Mouse (Mus musculus): ENCODE measurements at regions not wholly inside any gene's neighbourhood (a gene's known extent, or its start where the extent isn't known, plus 50 kb on each side); places are given as distances from the start of the nearest gene placed in this dataset.
"Not testable (repeated sequence)": the region's sequence is repeated elsewhere in the genome, so short reads cannot be mapped to it uniquely, and the experiment has no call there.

- Histone ChIP-seq H3K4me1 (ENCODE audit: control insufficient read depth in 2 of 2, insufficient read depth in 2 of 2, low read length in 2 of 2, poor library complexity in 1 of 2) (no peaks in the 10 kb centered on the region), H3K36me3 (ENCODE audit: control insufficient read depth, insufficient read depth, low read length, poor library complexity, severe bottlenecking) (no peaks in the 10 kb centered on the region), H3K9me3 (ENCODE audit: control insufficient read depth, insufficient read depth, low read depth, low read length) (peaks cover 13% of the 10 kb centered on the region), H3K27ac (ENCODE audit: insufficient read depth, low read depth, low read length, poor library complexity, severe bottlenecking) (no peak overlapping the region), H3K4me3 (ENCODE audit: insufficient read depth in 1 of 2, low read depth in 1 of 2, low read length in 2 of 2, poor library complexity in 1 of 2, severe bottlenecking in 1 of 2) (no peak overlapping the region), H3K9ac (ENCODE audit: insufficient read depth, low read depth, low read length, poor library complexity, severe bottlenecking) (no peak overlapping the region)
- in situ Hi-C loops (cut with MboI; ENCODE audit: low sequenced_read_pairs in 2 of 2, unreplicated experiment in 2 of 2), result no loop called here
- TF ChIP-seq MAFK (IDR thresholded peaks at IDR 0.05; ENCODE audit: insufficient read depth, low read depth, low read length) (no peak), ZNF384 (IDR thresholded peaks at IDR 0.05; ENCODE audit: low read depth, low read length) (no peak), ZC3H11A (IDR thresholded peaks at IDR 0.05; ENCODE audit: borderline replicate concordance, low read depth, low read length) (no peak), HCFC1 (IDR thresholded peaks at IDR 0.05; ENCODE audit: borderline replicate concordance, insufficient read depth, low read length) (no peak), CHD2 (IDR thresholded peaks at IDR 0.05; ENCODE audit: low read depth, low read length) (no peak)
- DNase-seq (ENCODE audit: low read depth, low spot score), result no peak
These were observed 298.7 kb downstream of the Ppp1r3a start for GRCm38 (mm10) chr6:14456394-14456793.

GRCm38 (mm10) chr6:14453321-14453720, 301.8 kb downstream of the Ppp1r3a start:
- H3K9ac ChIP-seq (ENCODE audit: insufficient read depth, low read depth, low read length, poor library complexity, severe bottlenecking); H3K4me3 ChIP-seq (ENCODE audit: insufficient read depth in 1 of 2, low read depth in 1 of 2, low read length in 2 of 2, poor library complexity in 1 of 2, severe bottlenecking in 1 of 2); DNase-seq (ENCODE audit: low read depth, low spot score); in situ Hi-C loops (cut with MboI; ENCODE audit: low sequenced_read_pairs in 2 of 2, unreplicated experiment in 2 of 2); H3K4me1 ChIP-seq (ENCODE audit: control insufficient read depth in 2 of 2, insufficient read depth in 2 of 2, low read length in 2 of 2, poor library complexity in 1 of 2); H3K36me3 ChIP-seq (ENCODE audit: control insufficient read depth, insufficient read depth, low read length, poor library complexity, severe bottlenecking): not testable (repeated sequence)
- Histone ChIP-seq H3K9me3 (ENCODE audit: control insufficient read depth, insufficient read depth, low read depth, low read length) (peaks cover 11% of the 10 kb centered on the region), H3K27ac (ENCODE audit: insufficient read depth, low read depth, low read length, poor library complexity, severe bottlenecking) (peak overlapping the region; percentile 49; the same call in 1 of the 2 replicates)

GRCm38 (mm10) chr6:14431751-14432150, 323.3 kb downstream of the Ppp1r3a start:
- DNase-seq (ENCODE audit: low read depth, low spot score), result no peak
- in situ Hi-C loops (cut with MboI; ENCODE audit: low sequenced_read_pairs in 2 of 2, unreplicated experiment in 2 of 2), result no loop called here
- Histone ChIP-seq H3K9ac (ENCODE audit: insufficient read depth, low read depth, low read length, poor library complexity, severe bottlenecking) (no peak overlapping the region), H3K4me3 (ENCODE audit: insufficient read depth in 1 of 2, low read depth in 1 of 2, low read length in 2 of 2, poor library complexity in 1 of 2, severe bottlenecking in 1 of 2) (no peak overlapping the region), H3K36me3 (ENCODE audit: control insufficient read depth, insufficient read depth, low read length, poor library complexity, severe bottlenecking) (no peaks in the 10 kb centered on the region), H3K9me3 (ENCODE audit: control insufficient read depth, insufficient read depth, low read depth, low read length) (no peaks in the 10 kb centered on the region), H3K4me1 (ENCODE audit: control insufficient read depth in 2 of 2, insufficient read depth in 2 of 2, low read length in 2 of 2, poor library complexity in 1 of 2) (no peaks in the 10 kb centered on the region), H3K27ac (ENCODE audit: insufficient read depth, low read depth, low read length, poor library complexity, severe bottlenecking) (no peak overlapping the region)
- TF ChIP-seq ZNF384 (IDR thresholded peaks at IDR 0.05; ENCODE audit: low read depth, low read length) (no peak), CHD2 (IDR thresholded peaks at IDR 0.05; ENCODE audit: low read depth, low read length) (no peak), HCFC1 (IDR thresholded peaks at IDR 0.05; ENCODE audit: borderline replicate concordance, insufficient read depth, low read length) (no peak), MAFK (IDR thresholded peaks at IDR 0.05; ENCODE audit: insufficient read depth, low read depth, low read length) (no peak), ZC3H11A (IDR thresholded peaks at IDR 0.05; ENCODE audit: borderline replicate concordance, low read depth, low read length) (no peak)

GRCm38 (mm10) chr6:14409772-14410171, 345.3 kb downstream of the Ppp1r3a start:
- no peak overlapping the region for H3K27ac ChIP-seq (ENCODE audit: insufficient read depth, low read depth, low read length, poor library complexity, severe bottlenecking)
- H3K4me1 ChIP-seq (ENCODE audit: control insufficient read depth in 2 of 2, insufficient read depth in 2 of 2, low read length in 2 of 2, poor library complexity in 1 of 2), result no peaks in the 10 kb centered on the region
- in situ Hi-C loops (cut with MboI; ENCODE audit: low sequenced_read_pairs in 2 of 2, unreplicated experiment in 2 of 2), result no loop called here
- no peak overlapping the region for H3K4me3 ChIP-seq (ENCODE audit: insufficient read depth in 1 of 2, low read depth in 1 of 2, low read length in 2 of 2, poor library complexity in 1 of 2, severe bottlenecking in 1 of 2)
- H3K9me3 ChIP-seq (ENCODE audit: control insufficient read depth, insufficient read depth, low read depth, low read length), result no peaks in the 10 kb centered on the region
- no peak for DNase-seq (ENCODE audit: low read depth, low spot score)
- H3K36me3 ChIP-seq (ENCODE audit: control insufficient read depth, insufficient read depth, low read length, poor library complexity, severe bottlenecking), result no peaks in the 10 kb centered on the region
- TF ChIP-seq ZNF384 (IDR thresholded peaks at IDR 0.05; ENCODE audit: low read depth, low read length), result no peak
- no peak for TF ChIP-seq MAFK (IDR thresholded peaks at IDR 0.05; ENCODE audit: insufficient read depth, low read depth, low read length)
- TF ChIP-seq HCFC1 (IDR thresholded peaks at IDR 0.05; ENCODE audit: borderline replicate concordance, insufficient read depth, low read length), result no peak
- TF ChIP-seq ZC3H11A (IDR thresholded peaks at IDR 0.05; ENCODE audit: borderline replicate concordance, low read depth, low read length), result no peak
- no peak for TF ChIP-seq CHD2 (IDR thresholded peaks at IDR 0.05; ENCODE audit: low read depth, low read length)
- H3K9ac ChIP-seq (ENCODE audit: insufficient read depth, low read depth, low read length, poor library complexity, severe bottlenecking), result no peak overlapping the region

GRCm38 (mm10) chr6:14407754-14408153, 347.3 kb downstream of the Ppp1r3a start:
- no peak overlapping the region for H3K4me3 ChIP-seq (ENCODE audit: insufficient read depth in 1 of 2, low read depth in 1 of 2, low read length in 2 of 2, poor library complexity in 1 of 2, severe bottlenecking in 1 of 2)
- in situ Hi-C loops (cut with MboI; ENCODE audit: low sequenced_read_pairs in 2 of 2, unreplicated experiment in 2 of 2), result no loop called here
- TF ChIP-seq ZNF384 (IDR thresholded peaks at IDR 0.05; ENCODE audit: low read depth, low read length), result no peak
- TF ChIP-seq MAFK (IDR thresholded peaks at IDR 0.05; ENCODE audit: insufficient read depth, low read depth, low read length), result no peak
- no peak for TF ChIP-seq HCFC1 (IDR thresholded peaks at IDR 0.05; ENCODE audit: borderline replicate concordance, insufficient read depth, low read length)
- no peak for TF ChIP-seq ZC3H11A (IDR thresholded peaks at IDR 0.05; ENCODE audit: borderline replicate concordance, low read depth, low read length)

More at GRCm38 (mm10) chr6:14407754-14408153, 347.3 kb downstream of the Ppp1r3a start:
- H3K9ac ChIP-seq (ENCODE audit: insufficient read depth, low read depth, low read length, poor library complexity, severe bottlenecking), result no peak overlapping the region
- H3K9me3 ChIP-seq (ENCODE audit: control insufficient read depth, insufficient read depth, low read depth, low read length), result no peaks in the 10 kb centered on the region
- H3K36me3 ChIP-seq (ENCODE audit: control insufficient read depth, insufficient read depth, low read length, poor library complexity, severe bottlenecking), result no peaks in the 10 kb centered on the region
- H3K27ac ChIP-seq (ENCODE audit: insufficient read depth, low read depth, low read length, poor library complexity, severe bottlenecking), result no peak overlapping the region
- DNase-seq (ENCODE audit: low read depth, low spot score), result no peak
- no peaks in the 10 kb centered on the region for H3K4me1 ChIP-seq (ENCODE audit: control insufficient read depth in 2 of 2, insufficient read depth in 2 of 2, low read length in 2 of 2, poor library complexity in 1 of 2)

Data from ES-E14 (cell line).